Mouse (Mus musculus) cerebellum, adult 9-11 months (tissue): ENCODE results near the gene Hoxa11.
A peak's percentile ranks its signal among the peaks of the same experiment; 100 is the strongest.

Experiments used
- DNase-seq: peaks from one replicate; pipeline ENCODE4 v3.0.0; 2022

The Hoxa11 gene

GRCm38 (mm10) chr6:52230516-52231165, 15.0 kb downstream of the Hoxa11 start, which contains the start of gene Hoxa9:
Gene Hoxa9 (minus strand): TSS chr6:52231089.
- DNase-seq = no peak

- DNase-seq = no peak
These were observed 15.8 kb downstream of the Hoxa11 start for GRCm38 (mm10) chr6:52229558-52230416.

GRCm38 (mm10) chr6:52228475-52229465, 16.8 kb downstream of the Hoxa11 start:
- DNase-seq = no peak

GRCm38 (mm10) chr6:52227470-52228222, 18.0 kb downstream of the Hoxa11 start:
- no peak for DNase-seq

DNA sequence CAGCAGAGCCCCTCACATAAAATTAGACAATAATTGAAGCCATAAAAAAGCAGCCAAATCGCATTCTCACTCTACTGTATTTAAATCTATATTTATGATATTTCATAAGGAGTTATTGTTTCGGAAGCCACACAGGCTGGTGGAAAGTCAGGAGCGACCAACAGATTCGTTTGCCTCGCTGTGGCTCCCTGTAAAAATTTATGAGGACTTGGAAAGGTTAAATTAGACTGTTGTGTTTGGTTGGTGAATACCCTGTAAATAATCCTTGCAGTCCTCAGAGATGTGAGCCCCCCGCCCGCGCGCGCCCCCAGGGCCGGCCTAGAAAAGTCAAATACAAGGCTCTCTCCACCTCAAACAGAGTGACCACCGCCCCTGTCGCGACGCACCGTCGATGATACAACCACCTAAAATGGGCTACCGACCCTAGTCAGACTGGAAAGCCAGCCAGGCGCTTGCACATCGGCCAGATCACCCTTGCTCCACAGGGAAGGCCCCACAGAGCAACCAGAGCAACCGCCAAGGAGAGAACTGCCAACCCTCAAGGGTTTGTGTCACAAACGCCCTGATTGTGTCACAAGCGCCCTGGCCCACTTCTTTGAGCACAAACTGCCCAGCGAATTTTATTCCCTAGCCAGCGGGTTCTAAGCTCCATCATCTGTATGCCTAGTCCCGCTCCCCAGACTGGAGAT, 18.9 kb downstream of the Hoxa11 start:
- DNase-seq = no peak

GRCm38 (mm10) chr6:52225612-52226568, 19.7 kb downstream of the Hoxa11 start:
- DNase-seq = no peak

DNA sequence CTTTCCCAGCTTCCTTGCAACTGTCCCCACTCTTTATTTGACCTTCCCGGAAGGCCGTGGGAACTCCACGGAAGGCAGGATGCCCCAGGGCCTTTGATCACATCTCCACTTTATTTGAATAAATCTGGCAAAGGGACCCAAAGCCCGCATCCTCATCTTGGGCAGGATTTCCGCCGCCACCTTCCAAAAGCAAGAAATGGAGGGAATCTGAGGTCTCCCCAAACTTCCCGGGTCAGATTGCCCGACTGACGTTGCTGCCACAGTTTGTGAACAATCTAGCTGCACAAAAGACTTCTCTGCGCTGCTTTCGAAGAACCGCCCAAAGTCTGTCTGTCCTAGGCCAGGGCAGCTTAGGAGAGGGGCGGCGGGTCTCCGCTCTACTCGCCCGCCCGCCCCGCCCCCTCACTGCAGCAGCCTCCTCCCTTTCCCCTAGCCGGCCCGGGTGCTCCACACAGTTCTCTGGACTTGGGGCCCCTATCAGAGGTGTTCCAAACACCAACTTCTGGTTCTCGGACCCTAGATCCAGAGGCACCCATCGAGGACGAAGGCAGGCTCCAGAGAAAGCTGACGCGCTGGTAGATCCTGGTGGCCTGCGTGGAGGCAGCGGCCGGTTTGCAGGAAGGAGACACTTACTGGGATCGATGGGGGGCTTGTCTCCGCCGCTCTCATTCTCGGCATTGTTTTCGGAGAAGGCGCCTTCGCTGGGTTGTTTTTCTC, 20.6 kb downstream of the Hoxa11 start:
- DNase-seq = no peak

DNA sequence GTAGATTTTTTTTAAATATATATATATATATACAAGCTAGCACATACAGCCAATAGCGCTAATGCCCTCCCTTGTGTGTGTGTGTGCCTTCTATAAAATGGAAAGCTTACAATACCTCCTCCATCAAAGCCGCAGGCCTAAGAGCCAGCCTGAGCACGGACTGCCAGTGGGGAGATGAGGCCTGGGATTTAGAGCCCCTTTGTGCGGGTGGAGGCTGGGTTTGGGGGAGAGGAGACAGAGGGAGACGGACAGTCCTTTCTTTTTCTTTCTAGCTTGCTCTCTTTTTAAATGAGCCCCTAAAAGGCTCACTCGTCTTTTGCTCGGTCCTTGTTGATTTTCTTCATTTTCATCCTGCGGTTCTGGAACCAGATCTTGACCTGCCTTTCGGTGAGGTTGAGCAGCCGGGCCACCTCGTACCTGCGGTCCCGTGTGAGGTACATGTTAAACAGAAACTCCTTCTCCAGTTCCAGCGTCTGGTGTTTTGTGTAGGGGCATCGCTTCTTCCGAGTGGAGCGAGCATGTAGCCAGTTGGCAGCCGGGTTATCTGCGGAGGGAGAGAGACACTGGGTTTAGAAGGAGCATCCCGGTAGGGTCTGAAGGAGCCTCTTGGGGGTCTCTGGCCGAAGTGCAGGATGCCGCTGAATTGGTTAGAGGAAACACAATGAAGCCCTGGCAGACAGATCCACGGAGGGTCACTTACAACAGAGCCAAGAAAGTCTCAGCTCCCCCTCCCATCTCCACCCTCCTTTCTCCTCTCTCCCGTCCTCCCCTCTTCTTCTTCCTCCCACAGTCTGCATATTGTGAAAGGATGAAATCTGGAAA, 21.5 kb downstream of the Hoxa11 start:
- no peak for DNase-seq

DNA sequence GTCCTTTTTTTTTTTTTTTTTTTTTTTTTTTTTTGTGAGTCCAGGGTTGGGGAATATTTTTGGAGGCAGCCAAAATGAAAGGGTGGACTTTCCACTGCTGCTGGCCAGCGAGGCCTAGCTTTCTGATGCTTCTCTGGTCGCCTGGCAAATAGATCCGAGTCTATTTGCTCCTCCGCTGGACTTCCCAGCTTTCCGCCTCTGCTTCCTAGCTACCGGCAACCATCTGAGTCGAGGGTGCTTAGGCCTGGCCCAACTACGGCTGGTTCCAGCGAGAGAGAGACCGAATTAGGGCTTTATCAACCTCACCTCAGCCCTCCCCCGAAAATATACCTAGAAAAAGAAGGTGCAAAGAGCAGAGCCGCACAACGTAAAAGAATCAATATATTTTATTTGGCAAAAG, 22.9 kb downstream of the Hoxa11 start:
- no peak for DNase-seq

DNA sequence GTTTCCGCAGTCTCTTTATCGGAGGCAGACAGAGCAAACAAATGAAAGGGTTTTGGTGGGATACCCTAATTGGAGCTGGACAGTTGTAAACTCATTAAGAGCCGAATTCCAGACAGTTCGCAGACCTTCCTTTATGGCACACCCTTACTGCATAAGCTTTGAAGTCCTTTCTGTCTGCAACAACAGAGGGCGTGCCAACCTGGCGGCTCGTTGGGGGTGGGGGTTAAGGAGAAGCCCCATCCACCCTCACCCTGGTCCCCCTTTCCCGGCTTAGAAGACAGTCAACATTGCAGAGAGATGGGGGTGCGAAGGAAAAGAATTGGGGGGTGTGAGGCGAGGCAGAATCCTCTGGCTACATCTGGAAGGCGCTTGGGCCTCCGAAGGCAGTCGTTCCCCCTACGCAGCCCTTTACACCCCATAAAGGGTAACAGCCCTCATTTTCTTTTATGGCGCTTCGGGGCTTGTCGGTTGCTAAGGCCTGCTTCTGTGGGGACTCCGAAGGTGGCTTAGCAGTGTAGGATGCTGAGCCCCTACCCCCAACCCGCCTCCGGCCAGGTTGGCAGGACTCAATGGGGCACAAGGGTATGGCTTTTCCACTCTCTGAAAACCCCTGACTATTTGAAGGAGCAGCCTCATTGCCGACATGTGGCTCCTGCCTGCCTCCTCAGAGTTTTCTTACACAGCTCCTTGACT, 23.5 kb downstream of the Hoxa11 start:
- no peak for DNase-seq

- peak; percentile 75 for DNase-seq
These were observed 24.1 kb downstream of the Hoxa11 start, which contains the start of gene Hoxa7 for GRCm38 (mm10) chr6:52221337-52221992. Gene Hoxa7 (minus strand): TSS chr6:52221854.

GRCm38 (mm10) chr6:52220865-52221310, 24.7 kb downstream of the Hoxa11 start:
- DNase-seq = no peak

DNA sequence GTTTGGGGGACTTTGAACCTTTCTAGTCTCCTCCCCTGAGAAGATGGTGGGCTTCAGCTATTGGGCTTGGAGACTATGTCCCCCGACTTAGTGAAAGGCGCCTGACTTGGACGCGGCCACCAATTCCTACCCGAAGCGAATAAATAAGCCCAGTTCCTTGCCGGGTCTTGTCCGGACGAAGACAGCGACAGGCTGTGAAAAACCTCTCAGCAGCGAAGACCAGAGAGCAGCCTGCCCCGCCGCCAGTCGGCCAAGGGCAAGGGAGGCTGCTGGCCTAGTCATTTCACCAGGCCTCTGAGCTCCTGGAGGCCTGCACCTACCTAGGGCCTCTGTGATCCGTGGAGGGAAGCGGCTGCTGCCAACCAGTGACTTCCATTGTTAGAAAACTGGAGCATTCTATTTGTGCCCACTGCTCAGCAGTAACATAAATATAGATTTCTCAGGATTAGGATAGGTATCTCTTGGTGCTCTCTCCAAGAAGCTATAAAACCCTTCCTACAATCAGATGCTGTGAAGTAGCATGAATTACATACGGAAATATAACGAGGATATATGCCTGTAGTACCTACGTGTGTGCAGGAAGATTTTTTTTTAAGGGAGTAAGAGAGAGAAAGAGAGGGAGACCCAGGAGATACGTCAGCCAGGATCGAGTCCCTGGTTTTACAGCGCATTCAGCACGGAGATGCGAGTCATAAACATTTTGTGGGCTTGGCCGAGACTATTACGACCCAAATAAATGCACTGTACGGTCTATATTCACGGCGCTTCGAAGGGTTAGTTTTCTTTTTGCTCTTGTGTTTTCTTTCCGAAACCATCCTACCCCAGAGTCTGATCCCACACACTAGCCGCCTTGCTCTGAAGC, 25.4 kb downstream of the Hoxa11 start:
- no peak for DNase-seq

DNA sequence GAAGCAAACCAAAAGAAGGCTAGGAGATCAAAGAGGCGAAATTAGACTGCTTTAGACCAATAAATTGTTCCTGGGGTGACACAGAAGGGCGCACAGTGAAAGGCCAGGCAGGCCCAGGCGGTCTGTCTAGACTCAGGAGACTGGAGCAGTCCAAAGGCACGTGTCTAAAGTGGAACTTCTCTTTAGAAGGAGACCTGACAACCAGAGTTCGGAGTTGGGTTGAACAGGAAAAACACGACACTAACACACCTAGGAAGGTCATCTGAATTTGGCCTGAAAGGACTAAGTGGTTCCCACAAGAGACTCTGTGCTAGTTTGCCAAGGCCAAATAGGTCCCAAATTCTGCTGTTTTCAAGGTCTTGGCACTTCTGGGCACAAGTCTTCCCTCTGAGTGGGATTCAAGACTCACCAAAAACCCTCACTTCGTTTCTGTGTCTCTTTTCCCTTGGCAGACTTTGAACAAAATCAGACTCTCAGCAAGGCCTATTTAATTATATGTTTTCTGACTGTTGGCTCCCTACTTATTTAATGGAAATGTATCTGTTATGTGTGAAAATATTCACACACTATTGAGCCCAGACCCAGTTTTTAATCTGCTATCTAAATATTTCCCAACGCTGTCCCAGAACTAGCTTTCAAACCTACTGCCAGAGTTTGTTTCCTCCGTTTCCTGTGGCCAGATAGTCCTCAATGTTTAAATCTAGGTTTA, 26.2 kb downstream of the Hoxa11 start:
- DNase-seq = no peak

- DNase-seq = no peak
These were observed 26.9 kb downstream of the Hoxa11 start for GRCm38 (mm10) chr6:52218643-52219215.
